Mouse (Mus musculus) embryonic fibroblast, embryonic 13.5 days (primary cell): Measurements from ENCODE around the gene Palm3.

Experiments
- CTCF ChIP-seq: IDR thresholded peaks from 2 replicates; pipeline ENCODE4 v1.5.1; 2011; ENCODE audit warnings: mild to moderate bottlenecking, control low read depth, low read length, moderate library complexity, borderline replicate concordance; ENCODE audit not compliant: insufficient read depth
- POLR2A ChIP-seq: IDR thresholded peaks from 2 replicates; pipeline ENCODE4 v1.6.1; 2011; ENCODE audit warnings: low read depth, mild to moderate bottlenecking, control low read depth, low read length, moderate library complexity

DNA sequence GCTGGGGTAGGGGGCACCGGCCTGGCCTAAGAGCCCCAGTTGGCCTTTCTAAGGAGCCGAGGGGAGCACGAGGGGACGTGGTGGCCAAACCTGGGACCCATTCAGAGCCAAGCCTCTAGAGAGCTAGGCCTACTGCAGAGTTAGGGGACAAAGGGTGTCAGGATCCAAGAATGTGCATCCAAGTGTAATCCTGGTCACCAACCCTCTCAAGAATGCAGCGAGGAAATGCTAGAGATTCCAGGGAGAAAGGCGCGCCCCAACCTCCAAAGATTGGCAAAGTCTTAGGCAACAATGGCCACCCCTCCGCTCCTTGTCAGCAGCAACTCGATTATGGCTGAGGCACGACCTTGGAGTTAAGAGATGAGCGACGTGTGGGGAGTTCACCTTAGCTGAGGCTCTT is 298 bp downstream of the Palm3 start:
- no peak for TF ChIP-seq CTCF
- no peak for TF ChIP-seq POLR2A
